Mouse (Mus musculus) ES-E14 (cell line): ENCODE measurements around the gene Glul. TPM values are rescaled to one million over a fixed set of nuclear protein-coding genes. Genes with fewer than 3 reads are reported as not detected.

Experiments used
- DNase-seq: peaks from one replicate; pipeline ENCODE4 v3.0.0-alpha.2; 2013; ENCODE audit warnings: low read depth, low spot score
- H3K27ac ChIP-seq: 2 replicates; pipeline ENCODE4 v1.5.1; 2012; ENCODE audit warnings: low read depth, mild to moderate bottlenecking, low read length, moderate library complexity, mixed read lengths; ENCODE audit not compliant: poor library complexity, insufficient read depth, severe bottlenecking
- H3K36me3 ChIP-seq: 2 replicates; pipeline ENCODE4 v1.6.1; 2012; ENCODE audit warnings: mild to moderate bottlenecking, low read length, moderate library complexity, mixed read lengths; ENCODE audit not compliant: control insufficient read depth, poor library complexity, insufficient read depth, severe bottlenecking
- H3K4me1 ChIP-seq, 2 experiments: fragments of 150-350 bp in 1 of 2; sonication (generic) in 1 of 2; 2 replicates each; pipeline ENCODE4 v1.6.1; 2012; ENCODE audit warnings: low read length in 2 of 2, mild to moderate bottlenecking in 1 of 2, mixed read lengths in 1 of 2; ENCODE audit not compliant: control insufficient read depth in 2 of 2, insufficient read depth in 2 of 2, poor library complexity in 1 of 2
- H3K4me3 ChIP-seq, 2 experiments: fragments of 150-350 bp in 1 of 2; sonication (generic) in 1 of 2; 2 replicates each; pipeline ENCODE4 v1.5.1; 2012; ENCODE audit warnings: low read length in 2 of 2, low read depth in 1 of 2, mild to moderate bottlenecking in 1 of 2, mixed read lengths in 1 of 2; ENCODE audit not compliant: insufficient read depth in 1 of 2, poor library complexity in 1 of 2, severe bottlenecking in 1 of 2
- H3K9ac ChIP-seq: 2 replicates; pipeline ENCODE4 v1.6.1; 2012; ENCODE audit warnings: low read depth, mild to moderate bottlenecking, low read length, mixed read lengths; ENCODE audit not compliant: poor library complexity, insufficient read depth, severe bottlenecking
- H3K9me3 ChIP-seq: fragments of 150-350 bp; sonication (generic); 2 replicates; pipeline ENCODE4 v1.6.1; 2012; ENCODE audit warnings: low read depth, mild to moderate bottlenecking, low read length; ENCODE audit not compliant: control insufficient read depth, insufficient read depth
- CHD2 ChIP-seq: IDR thresholded peaks from 2 replicates; pipeline ENCODE4 v1.6.1; 2014; ENCODE audit warnings: mild to moderate bottlenecking, low read depth, low read length, inconsistent platforms
- HCFC1 ChIP-seq: IDR thresholded peaks from 2 replicates; pipeline ENCODE4 v1.6.1; 2012; ENCODE audit warnings: low read length, inconsistent platforms, borderline replicate concordance; ENCODE audit not compliant: insufficient read depth
- MAFK ChIP-seq: IDR thresholded peaks from 2 replicates; pipeline ENCODE4 v1.6.1; 2014; ENCODE audit warnings: mild to moderate bottlenecking, low read depth, low read length, inconsistent platforms; ENCODE audit not compliant: insufficient read depth
- ZC3H11A ChIP-seq: IDR thresholded peaks from 2 replicates; pipeline ENCODE4 v1.6.1; 2012; ENCODE audit warnings: low read depth, mild to moderate bottlenecking, inconsistent platforms, low read length, borderline replicate concordance
- ZNF384 ChIP-seq: IDR thresholded peaks from 2 replicates; pipeline ENCODE4 v1.6.1; 2012; ENCODE audit warnings: low read depth, low read length, inconsistent platforms
- in situ Hi-C, 2 experiments: fragments of 600-800 bp; cut with MboI; formaldehyde crosslinking; loops; one replicate each; pipeline ENCODE4 v1.15.1; 2025; ENCODE audit warnings: low sequenced_read_pairs in 2 of 2, inconsistent platforms in 1 of 2; ENCODE audit not compliant: unreplicated experiment in 2 of 2
- total RNA-seq: library from RNA; depleted of rRNA; stranded (reverse); fragments of 300-350 nt; gene quantifications from 2 replicates; pipeline ENCODE4 v1.2.3, GENCODE M21; 2012

Glul gene
- total RNA-seq, 1 experiment, result 107 TPM

GRCm38 (mm10) chr1:153910423-153910822, 10.7 kb downstream of the Glul start:
- in situ Hi-C loops, result no loop called here
- Histone ChIP-seq H3K36me3 (peaks cover 36% of the 10 kb centered on the region), H3K4me1 (no peaks in the 10 kb centered on the region), H3K9me3 (no peaks in the 10 kb centered on the region), H3K4me3 (no peak overlapping the region), H3K27ac (no peak overlapping the region), H3K9ac (no peak overlapping the region)
- no peak for TF ChIP-seq CHD2
- no peak for TF ChIP-seq ZNF384
- no peak for TF ChIP-seq HCFC1
- no peak for TF ChIP-seq MAFK
- no peak for TF ChIP-seq ZC3H11A
- DNase-seq, result no peak

GRCm38 (mm10) chr1:153911276-153911795, 11.6 kb downstream of the Glul start:
- TF ChIP-seq MAFK (no peak), ZNF384 (no peak), ZC3H11A (no peak), CHD2 (no peak), HCFC1 (no peak)
- Histone ChIP-seq H3K9me3 (no peaks in the 10 kb centered on the region), H3K9ac (no peak overlapping the region), H3K4me3 (no peak overlapping the region), H3K36me3 (peaks cover 30% of the 10 kb centered on the region), H3K4me1 (no peaks in the 10 kb centered on the region), H3K27ac (no peak overlapping the region)
- no peak for DNase-seq
- in situ Hi-C loops, result no loop called here

DNA sequence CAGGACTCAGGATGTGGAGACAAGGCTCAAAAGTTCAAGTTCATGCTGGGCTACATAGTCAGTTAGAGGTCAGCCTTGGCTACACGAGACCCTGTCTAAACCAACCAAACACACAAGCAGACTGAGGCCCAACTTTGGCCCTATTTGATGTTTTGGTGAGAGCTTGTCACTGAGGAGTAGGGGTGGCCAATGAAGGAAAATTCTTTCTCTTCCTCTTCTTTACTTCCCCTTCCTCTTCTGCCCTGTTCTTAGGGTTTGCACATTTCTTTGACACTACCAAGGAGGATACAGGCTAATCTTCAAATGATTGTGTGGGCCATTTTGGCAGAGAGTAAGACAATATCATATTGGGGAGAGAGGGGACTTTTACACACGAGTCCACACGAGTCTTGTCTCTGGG, 14.1 kb downstream of the Glul start:
- no peak for DNase-seq
- Histone ChIP-seq H3K9ac (no peak overlapping the region), H3K4me3 (no peak overlapping the region), H3K27ac (no peak overlapping the region), H3K4me1 (no peaks in the 10 kb centered on the region), H3K9me3 (no peaks in the 10 kb centered on the region), H3K36me3 (peaks cover 10% of the 10 kb centered on the region)
- in situ Hi-C loops, result no loop called here
- no peak for TF ChIP-seq ZC3H11A
- no peak for TF ChIP-seq MAFK
- no peak for TF ChIP-seq HCFC1

DNA sequence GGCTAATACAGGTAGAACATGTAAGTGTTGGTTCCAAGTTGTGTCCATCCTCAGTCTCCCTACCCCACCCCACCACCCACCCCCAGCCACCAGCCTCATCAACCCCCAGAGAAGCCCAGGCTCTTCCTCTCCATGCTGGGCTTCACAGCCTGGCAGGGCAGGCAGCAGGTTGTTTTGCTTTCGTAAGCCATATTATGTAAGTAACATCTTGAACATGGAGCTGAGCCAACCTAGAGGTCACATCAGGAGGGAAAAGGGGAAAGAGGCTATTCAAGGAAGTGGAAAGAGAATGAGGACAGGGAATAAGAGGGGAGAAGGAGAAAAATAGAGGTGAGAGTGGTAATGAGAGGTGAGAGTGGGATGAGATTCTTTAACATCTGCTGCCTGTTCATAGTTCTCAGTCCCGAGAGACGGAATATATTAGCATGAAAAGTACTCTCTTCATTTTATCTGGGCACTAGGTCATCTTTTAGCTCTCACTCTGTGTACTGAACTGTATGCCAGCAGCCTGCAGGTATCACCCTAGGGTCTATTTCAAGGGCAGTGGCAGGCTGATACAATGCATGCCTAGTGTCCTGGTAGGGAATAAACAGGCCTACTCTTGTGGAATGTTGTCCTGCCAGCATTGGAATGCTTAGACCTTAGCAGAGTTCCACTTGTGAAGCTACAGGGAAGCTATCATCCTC, 18.9 kb downstream of the Glul start:
- H3K9ac ChIP-seq, result no peak overlapping the region
- DNase-seq, result no peak
- no peaks in the 10 kb centered on the region for H3K36me3 ChIP-seq
- no peaks in the 10 kb centered on the region for H3K9me3 ChIP-seq
- no peak overlapping the region for H3K27ac ChIP-seq
- in situ Hi-C loops, result no loop called here
- TF ChIP-seq ZC3H11A, result no peak
- TF ChIP-seq MAFK, result no peak
- no peak for TF ChIP-seq ZNF384
- no peak for TF ChIP-seq CHD2
- H3K4me3 ChIP-seq, result no peak overlapping the region
- no peaks in the 10 kb centered on the region for H3K4me1 ChIP-seq

DNA sequence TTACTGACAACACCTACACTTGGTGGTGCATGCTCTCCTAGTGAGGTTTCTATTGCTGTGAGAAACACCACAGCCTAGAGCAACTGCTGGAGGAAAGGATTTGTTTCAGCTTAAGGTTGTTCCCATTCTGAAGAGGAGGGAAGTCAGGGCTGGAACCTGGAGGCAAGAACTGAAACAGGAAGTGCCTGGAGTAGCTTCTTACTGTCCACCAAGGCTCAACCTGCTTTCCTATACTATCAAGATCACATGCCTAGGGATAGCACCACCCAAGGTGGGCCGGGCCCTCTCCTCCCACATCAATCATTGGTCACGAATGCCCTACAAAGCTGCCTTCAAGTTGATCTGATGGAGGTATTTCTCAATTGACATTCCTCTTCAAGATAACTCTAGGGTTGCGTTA, 21.9 kb downstream of the Glul start:
- Histone ChIP-seq H3K4me1 (no peaks in the 10 kb centered on the region), H3K27ac (no peak overlapping the region), H3K9me3 (no peaks in the 10 kb centered on the region), H3K4me3 (no peak overlapping the region), H3K36me3 (no peaks in the 10 kb centered on the region), H3K9ac (no peak overlapping the region)
- no peak for DNase-seq
- in situ Hi-C loops, result no loop called here
- TF ChIP-seq CHD2 (no peak), ZC3H11A (no peak), MAFK (no peak), HCFC1 (no peak), ZNF384 (no peak)
